Mouse (Mus musculus) G1E (cell line): ENCODE results near the gene Ifitm10.

ENCODE experiments used
- CTCF ChIP-seq: IDR thresholded peaks from 2 replicates; pipeline ENCODE4 v1.5.1; 2012; ENCODE audit warnings: low read depth, low read length, inconsistent platforms, mixed read lengths
- GATA2 ChIP-seq: IDR thresholded peaks from 2 replicates; pipeline ENCODE4 v1.6.1; 2012; ENCODE audit warnings: low read depth, low read length, inconsistent platforms, borderline replicate concordance
- TAL1 ChIP-seq: conservative IDR thresholded peaks from 2 replicates; pipeline ENCODE4 v1.6.1; 2012; ENCODE audit warnings: low read depth, low read length, inconsistent platforms, mixed read lengths

DNA sequence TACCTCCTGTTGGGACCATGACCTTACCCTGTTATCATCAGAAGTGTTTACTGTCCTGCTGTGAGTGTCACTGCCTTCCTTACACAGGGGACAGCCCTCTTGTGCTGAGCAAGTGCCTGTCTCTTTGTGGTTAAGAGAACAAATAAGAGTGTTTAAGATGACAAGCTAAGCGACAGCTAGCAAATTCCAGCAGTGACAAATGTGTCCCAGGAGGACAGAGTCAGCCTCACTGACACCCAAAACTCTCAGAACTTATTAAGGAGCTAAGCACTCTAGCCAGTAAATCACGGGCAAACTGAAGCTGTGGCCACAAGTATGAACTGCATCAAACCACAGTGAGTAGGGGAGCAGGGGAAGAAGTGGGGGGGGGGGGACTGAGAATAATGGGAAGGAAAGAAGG, 52.6 kb downstream of the Ifitm10 start:
- no peak for TF ChIP-seq CTCF
- TF ChIP-seq TAL1 = no peak
- no peak for TF ChIP-seq GATA2
